Mouse (Mus musculus) myocyte (in vitro differentiated cells): Measurements from ENCODE around the gene Vegfb.

ENCODE experiments used
- E2F4 ChIP-seq: IDR thresholded peaks from one replicate; pipeline ENCODE4 v1.6.1; 2011; ENCODE audit warnings: mild to moderate bottlenecking, control low read depth, moderate library complexity; ENCODE audit not compliant: insufficient read depth
- MAX ChIP-seq: IDR thresholded peaks from one replicate; pipeline ENCODE4 v1.6.1; 2011; ENCODE audit warnings: low read depth, mild to moderate bottlenecking, control low read depth
- MYOD1 ChIP-seq, 3 experiments: IDR thresholded peaks; one replicate each; pipeline ENCODE4 v1.6.1; 2011; ENCODE audit warnings: control low read depth in 2 of 3, low read depth in 2 of 3, mild to moderate bottlenecking in 2 of 3, moderate library complexity in 1 of 3; ENCODE audit not compliant: insufficient read length in 2 of 3, control insufficient read depth in 1 of 3
- MYOG ChIP-seq, 3 experiments: IDR thresholded peaks; one replicate each; pipeline ENCODE4 v1.6.1; 2011; ENCODE audit warnings: control low read depth in 2 of 3, low read depth in 2 of 3, mild to moderate bottlenecking in 2 of 3; ENCODE audit not compliant: insufficient read length in 2 of 3, control insufficient read depth in 1 of 3, insufficient read depth in 1 of 3
- POLR2A ChIP-seq: IDR thresholded peaks from one replicate; pipeline ENCODE4 v1.6.1; 2011; ENCODE audit warnings: low read depth, mild to moderate bottlenecking, control low read depth, moderate library complexity; ENCODE audit not compliant: insufficient read length
- REST ChIP-seq: IDR thresholded peaks from one replicate; pipeline ENCODE4 v1.6.1; 2011; ENCODE audit warnings: mild to moderate bottlenecking, control low read depth, moderate library complexity; ENCODE audit not compliant: insufficient read depth, insufficient read length
- TCF12 ChIP-seq: IDR thresholded peaks from one replicate; pipeline ENCODE4 v1.6.1; 2011; ENCODE audit warnings: mild to moderate bottlenecking, control low read depth; ENCODE audit not compliant: poor library complexity, insufficient read depth, severe bottlenecking
- USF1 ChIP-seq: IDR thresholded peaks from one replicate; pipeline ENCODE4 v1.6.1; 2011; ENCODE audit warnings: low read depth, mild to moderate bottlenecking, control low read depth, moderate library complexity

DNA sequence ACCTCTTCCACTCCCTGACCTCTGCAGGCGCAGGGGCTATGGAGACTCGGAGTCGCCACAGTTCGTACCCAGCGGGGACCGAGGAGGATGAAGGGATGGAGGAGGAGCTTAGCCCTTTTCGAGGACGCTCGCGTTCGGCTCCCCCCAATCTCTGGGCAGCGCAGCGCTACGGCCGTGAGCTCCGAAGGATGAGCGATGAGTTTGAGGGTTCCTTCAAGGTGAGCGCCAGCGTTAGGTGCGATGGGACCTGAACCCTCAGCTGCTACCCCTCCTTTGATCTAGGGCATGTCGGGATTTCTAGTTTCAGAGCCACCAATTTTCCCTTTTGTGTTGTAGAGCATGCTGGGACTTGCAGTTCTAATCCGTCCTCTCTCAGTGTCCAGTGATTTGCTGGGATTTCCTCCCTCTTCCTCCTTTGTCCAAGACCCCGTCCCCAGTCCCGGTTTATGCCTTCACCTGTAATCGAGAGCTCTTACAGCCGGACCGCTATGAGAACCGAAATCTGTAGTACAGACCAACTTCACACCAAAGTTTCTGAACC is 36.8 kb downstream of the Vegfb start:
- TF ChIP-seq POLR2A (peak; percentile 74), USF1 (no peak), E2F4 (no peak), MYOG (IDR thresholded peaks at IDR 0.05; ENCODE audit: control insufficient read depth in 1 of 3, insufficient read depth in 1 of 3, insufficient read length in 2 of 3, low read depth in 2 of 3) (no peak), REST (no peak), TCF12 (no peak), MYOD1 (IDR thresholded peaks at IDR 0.05; ENCODE audit: control insufficient read depth in 1 of 3, insufficient read length in 2 of 3, low read depth in 2 of 3) (no peak), MAX (no peak)
